In genomic region chr2:151008517-151008932, GRCm38 (mm10) we compare ENCODE assay signal across 8 mouse cellular contexts. TPM values are rescaled to one million over a fixed set of nuclear protein-coding genes. Genes with fewer than 3 reads are reported as not detected.
DNase-seq lines count a peak whose midpoint lies in the region; ATAC-seq and TF ChIP-seq lines count a peak whose summit lies in the region.

No protein-coding gene starts in this region.

- peaks cover 9% of the 10 kb centered on the region; the same call in 1 of the 2 replicates for H3K4me1 ChIP-seq in kidney, embryonic 16.5 days (ENCODE audit: insufficient read depth, low read length)
- H3K4me1 ChIP-seq in forebrain, embryonic 13.5 days = peaks cover 28% of the 10 kb centered on the region
- H3K4me1 ChIP-seq in liver, adult 2 months (ENCODE audit: control insufficient read depth, insufficient read depth, low read length) = peaks cover 4% of the 10 kb centered on the region; the same call in 1 of the 2 replicates
- H3K4me1 ChIP-seq in stomach, embryonic 15.5 days = peaks cover 6% of the 10 kb centered on the region; the same call in 1 of the 2 replicates

- H3K36me3 ChIP-seq in kidney, embryonic 16.5 days (ENCODE audit: insufficient read depth, low read length) = no peaks in the 10 kb centered on the region
- no peaks in the 10 kb centered on the region for H3K36me3 ChIP-seq in forebrain, embryonic 13.5 days (ENCODE audit: poor library complexity, severe bottlenecking)
- H3K36me3 ChIP-seq in liver, adult 2 months (ENCODE audit: control insufficient read depth, insufficient read depth, low read length) = no peaks in the 10 kb centered on the region
- no peaks in the 10 kb centered on the region for H3K36me3 ChIP-seq in stomach, embryonic 15.5 days

- H3K27ac ChIP-seq in kidney, embryonic 16.5 days (ENCODE audit: low read length) = no peak overlapping the region; the same call in 1 of the 2 replicates
- H3K27ac ChIP-seq in forebrain, embryonic 13.5 days = peak overlapping the region; percentile 78; the same call in 1 of the 2 replicates
- no peak overlapping the region for H3K27ac ChIP-seq in liver, adult 2 months (replicated peaks; ENCODE audit: insufficient read depth, low read depth, low read length)
- H3K27ac ChIP-seq in stomach, embryonic 15.5 days = peak overlapping the region; percentile 72; the same call in 1 of the 2 replicates

- no peaks in the 10 kb centered on the region for H3K9me3 ChIP-seq in kidney, embryonic 16.5 days (ENCODE audit: low read length)
- no peaks in the 10 kb centered on the region for H3K9me3 ChIP-seq in forebrain, embryonic 13.5 days (replicated peaks)
- no peaks in the 10 kb centered on the region for H3K9me3 ChIP-seq in stomach, embryonic 15.5 days

- peaks cover 2% of the 10 kb centered on the region; the same call in 1 of the 2 replicates for H3K27me3 ChIP-seq in kidney, embryonic 16.5 days (ENCODE audit: insufficient read depth, low read length)
- no peaks in the 10 kb centered on the region for H3K27me3 ChIP-seq in forebrain, embryonic 13.5 days
- 0 out of 2 replicates have a peak, but pooled peaks cover 6% of the 10 kb centered on the region for H3K27me3 ChIP-seq in liver, adult 2 months (ENCODE audit: control insufficient read depth, insufficient read depth, low read length)
- no peaks in the 10 kb centered on the region for H3K27me3 ChIP-seq in stomach, embryonic 15.5 days (replicated peaks)

- no peak for DNase-seq in kidney, postnatal 4 days
- DNase-seq in R1 (ENCODE audit: low read depth, low spot score) = peak; percentile 58
- peak; percentile 9 for DNase-seq in liver, adult 2 months (ENCODE audit: extremely low read depth, low read depth, low spot score)
- no peak for DNase-seq in spleen, postnatal 14 days (ENCODE audit: low spot score in 2 of 2)
- DNase-seq in cerebellum, postnatal 10 days = no peak

- H3K9ac ChIP-seq in kidney, embryonic 16.5 days (replicated peaks; ENCODE audit: low read length) = peak overlapping the region; percentile 89
- H3K9ac ChIP-seq in forebrain, embryonic 13.5 days = peak overlapping the region; percentile 91
- peak overlapping the region; percentile 76 for H3K9ac ChIP-seq in liver, adult 2 months (ENCODE audit: low read depth, low read length)
- peak overlapping the region; percentile 74 for H3K9ac ChIP-seq in stomach, embryonic 15.5 days

- no peak for TF ChIP-seq POLR2A in liver, adult 2 months (IDR thresholded peaks at IDR 0.05; ENCODE audit: extremely low read depth, insufficient read depth, low read length)

- H3K4me3 ChIP-seq in kidney, embryonic 16.5 days (ENCODE audit: low read length) = peak overlapping the region; percentile 76
- H3K4me3 ChIP-seq in forebrain, embryonic 13.5 days = peak overlapping the region; percentile 73
- H3K4me3 ChIP-seq in liver, adult 2 months (ENCODE audit: insufficient read depth, low read depth, low read length) = peak overlapping the region; percentile 68
- H3K4me3 ChIP-seq in stomach, embryonic 15.5 days (replicated peaks) = peak overlapping the region; percentile 74

- H3K4me2 ChIP-seq in kidney, embryonic 16.5 days (replicated peaks; ENCODE audit: low read depth, low read length) = peak overlapping the region; percentile 95
- H3K4me2 ChIP-seq in forebrain, embryonic 13.5 days = peak overlapping the region; percentile 77
- H3K4me2 ChIP-seq in stomach, embryonic 15.5 days = peak overlapping the region; percentile 95

- no peaks in the 10 kb centered on the region for H3K79me2 ChIP-seq in liver, adult 2 months (ENCODE audit: control insufficient read depth, insufficient read depth, low read length)

- peak; percentile 42; the same call in 1 of the 2 replicates for ATAC-seq in kidney, embryonic 16.5 days (ENCODE audit: low FRiP score, low TSS enrichment)
- ATAC-seq in forebrain, embryonic 13.5 days = no peak; the same call in none of the 2 replicates
- ATAC-seq in stomach, embryonic 15.5 days (ENCODE audit: insufficient read depth, low FRiP score, low read depth) = peak; percentile 23; the same call in 1 of the 2 replicates

- WGBS in kidney, embryonic 16.5 days = under 1% methylated on average over 21 of the region's 21 CpGs
- 0% methylated on average over 21 of the region's 21 CpGs for WGBS in forebrain, embryonic 13.5 days
- 2% methylated on average over 21 of the region's 21 CpGs for WGBS in liver, adult 2 months
- under 1% methylated on average over 21 of the region's 21 CpGs for WGBS in stomach, embryonic 15.5 days

- no peak for TF ChIP-seq CTCF in liver, adult 2 months (IDR thresholded peaks at IDR 0.05; ENCODE audit: low read depth, low read length)

RNA-seq across cellular contexts. Expression of gene Ninl, which starts 30.7 kb away (rescaled TPM):
- polyA plus RNA-seq in kidney, embryonic 16.5 days (2015; fragmentation: Nextera tagmentation; extraction: Ambion mirVana) = 13.0 and 13.9 TPM in 2 replicates
- 16.3 and 20.6 TPM in 2 replicates for polyA plus RNA-seq in forebrain, embryonic 13.5 days (2015; fragmentation: Nextera tagmentation; extraction: Ambion mirVana)
- 0.37 and 0.40 TPM in 2 replicates for total RNA-seq in liver, adult 2 months (2014; rRNA removed)
- polyA plus RNA-seq in liver, adult 2 months (2012; rRNA removed) = 0.22 and 0.29 TPM in 2 replicates
- polyA plus RNA-seq in stomach, embryonic 15.5 days (2015; fragmentation: Nextera tagmentation; extraction: Ambion mirVana) = 8.5 and 9.4 TPM in 2 replicates

RNA-seq across cellular contexts. Expression of gene Nanp, which starts 30.7 kb away (rescaled TPM):
- 46.1 and 49.5 TPM in 2 replicates for polyA plus RNA-seq in kidney, embryonic 16.5 days (2015; fragmentation: Nextera tagmentation; extraction: Ambion mirVana)
- polyA plus RNA-seq in forebrain, embryonic 13.5 days (2015; fragmentation: Nextera tagmentation; extraction: Ambion mirVana) = 38.1 and 38.9 TPM in 2 replicates
- 8.3 and 11.8 TPM in 2 replicates for total RNA-seq in liver, adult 2 months (2014; rRNA removed)
- 3.0 and 3.5 TPM in 2 replicates for polyA plus RNA-seq in liver, adult 2 months (2012; rRNA removed)
- 54.3 and 58.1 TPM in 2 replicates for polyA plus RNA-seq in stomach, embryonic 15.5 days (2015; fragmentation: Nextera tagmentation; extraction: Ambion mirVana)

Comparison
In these comparisons a context has a peak if more than half of its experiments do, and no peak if none do; other contexts are left out.
1. H3K27ac ChIP-seq: peak in forebrain, embryonic 13.5 days (single experiment) and stomach, embryonic 15.5 days (single experiment); none in kidney, embryonic 16.5 days (single experiment) and liver, adult 2 months (single experiment).
2. DNase-seq: peak in R1 (single experiment) and liver, adult 2 months (single experiment); none in kidney, postnatal 4 days (0 of 2), spleen, postnatal 14 days (0 of 2) and cerebellum, postnatal 10 days (0 of 2).
3. Peak in every context shown above with its lines, with median percentiles within 50 percentile points of each other: H3K4me2 ChIP-seq, H3K4me3 ChIP-seq and H3K9ac ChIP-seq.